Mouse (Mus musculus) embryonic facial prominence, embryonic 15.5 days (tissue): Measurements from ENCODE around the gene Mylk4. TPM values are rescaled to one million over a fixed set of nuclear protein-coding genes. Genes with fewer than 3 reads are reported as not detected.

ENCODE experiments used
- ATAC-seq: fragments of 200-750 bp; cut with Nextera tagmentation; 2 replicates; pipeline ENCODE4 v1.8.0; 2017; ENCODE audit warnings: low read depth, moderate TSS enrichment; ENCODE audit not compliant: insufficient number of reproducible peaks, low FRiP score, low TSS enrichment
- H3K27ac ChIP-seq: fragments of 300-500 bp; sonication (generic); replicated peaks from 2 replicates; pipeline ENCODE4 v1.5.1; 2015; ENCODE audit warnings: mild to moderate bottlenecking, inconsistent platforms
- H3K27me3 ChIP-seq: fragments of 300-500 bp; sonication (generic); 2 replicates; pipeline ENCODE4 v1.6.1; 2015; ENCODE audit warnings: inconsistent platforms
- H3K36me3 ChIP-seq: fragments of 300-500 bp; sonication (generic); 2 replicates; pipeline ENCODE4 v1.6.1; 2015; ENCODE audit warnings: mild to moderate bottlenecking, inconsistent platforms
- H3K4me1 ChIP-seq: fragments of 300-500 bp; sonication (generic); 2 replicates; pipeline ENCODE4 v1.6.1; 2015; ENCODE audit warnings: inconsistent platforms
- H3K4me2 ChIP-seq: fragments of 300-500 bp; sonication (generic); replicated peaks from 2 replicates; pipeline ENCODE4 v1.6.1; 2015; ENCODE audit warnings: mild to moderate bottlenecking, inconsistent platforms
- H3K4me3 ChIP-seq: fragments of 300-500 bp; sonication (generic); replicated peaks from 2 replicates; pipeline ENCODE4 v1.5.1; 2015; ENCODE audit warnings: mild to moderate bottlenecking, inconsistent platforms
- H3K9ac ChIP-seq: fragments of 300-500 bp; sonication (generic); 2 replicates; pipeline ENCODE4 v1.6.1; 2015; ENCODE audit warnings: inconsistent platforms
- H3K9me3 ChIP-seq: fragments of 300-500 bp; sonication (generic); replicated peaks from 2 replicates; pipeline ENCODE4 v1.6.1; 2016; ENCODE audit warnings: inconsistent platforms
- WGBS: fragments of 180-500 bp; shearing (Covaris S2); methylation state at CpG from one replicate; pipeline ENCODE4 v1.1.7; 2015; 5-methylcytosine and 5-hydroxymethylcytosine counted together
- polyA plus RNA-seq: library from polyadenylated mRNA; unstranded; fragments of >200 nt; fragmentation: Nextera tagmentation; extraction: Ambion mirVana; gene quantifications from 2 replicates; pipeline ENCODE4 v1.2.1, GENCODE M21; 2015

Gene Mylk4
- polyA plus RNA-seq, 1 experiment from 2014 or later: 7.6 TPM

DNA sequence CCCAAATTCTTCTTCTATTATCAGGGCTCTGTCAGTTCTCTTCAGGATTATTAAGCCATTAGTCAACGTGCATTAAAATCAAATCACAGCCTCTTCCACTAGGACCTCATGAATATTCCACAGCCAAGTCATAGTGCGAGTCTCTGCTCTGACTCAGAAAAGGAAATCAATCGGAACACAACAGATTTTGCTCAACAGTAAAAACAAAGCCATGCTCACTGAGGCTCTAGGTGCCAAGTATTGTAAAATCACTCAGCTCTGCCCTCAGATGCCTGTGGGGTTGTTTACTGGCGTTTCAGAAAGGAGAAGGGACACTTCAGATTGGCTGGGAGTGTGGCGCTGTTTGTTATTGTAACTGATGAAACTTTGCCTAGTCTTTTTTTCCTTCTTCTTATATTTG lies 104.8 kb downstream of the Mylk4 start:
- Histone ChIP-seq H3K36me3 (no peaks in the 10 kb centered on the region), H3K4me1 (no peaks in the 10 kb centered on the region), H3K4me3 (no peak overlapping the region), H3K9me3 (no peaks in the 10 kb centered on the region), H3K4me2 (no peak overlapping the region), H3K27ac (no peak overlapping the region), H3K9ac (no peak overlapping the region), H3K27me3 (no peaks in the 10 kb centered on the region)
- no peak for ATAC-seq
- 68% methylated on average over 5 of the region's 5 CpGs for WGBS

GRCm38 (mm10) chr13:32670782-32671181 lies 113.0 kb downstream of the Mylk4 start:
- Histone ChIP-seq H3K36me3 (no peaks in the 10 kb centered on the region), H3K9ac (no peak overlapping the region), H3K9me3 (no peaks in the 10 kb centered on the region), H3K4me2 (no peak overlapping the region), H3K4me1 (no peaks in the 10 kb centered on the region), H3K27ac (no peak overlapping the region), H3K4me3 (no peak overlapping the region), H3K27me3 (no peaks in the 10 kb centered on the region)
- WGBS: 59% methylated on average over 7 of the region's 7 CpGs
- no peak for ATAC-seq

GRCm38 (mm10) chr13:32668296-32668695 lies 115.5 kb downstream of the Mylk4 start:
- H3K4me2 ChIP-seq: no peak overlapping the region
- H3K27me3 ChIP-seq: no peaks in the 10 kb centered on the region
- 68% methylated on average over 3 of the region's 3 CpGs for WGBS
- H3K4me3 ChIP-seq: no peak overlapping the region
- H3K4me1 ChIP-seq: no peaks in the 10 kb centered on the region
- H3K9ac ChIP-seq: no peak overlapping the region
- H3K36me3 ChIP-seq: no peaks in the 10 kb centered on the region
- no peaks in the 10 kb centered on the region for H3K9me3 ChIP-seq
- no peak overlapping the region for H3K27ac ChIP-seq
- no peak for ATAC-seq

- Histone ChIP-seq H3K36me3 (no peaks in the 10 kb centered on the region), H3K9ac (no peak overlapping the region), H3K4me3 (no peak overlapping the region), H3K27ac (no peak overlapping the region), H3K9me3 (no peaks in the 10 kb centered on the region), H3K4me1 (no peaks in the 10 kb centered on the region), H3K4me2 (no peak overlapping the region), H3K27me3 (no peaks in the 10 kb centered on the region)
- WGBS: 76% methylated on average over 4 of the region's 4 CpGs
- ATAC-seq: no peak
Observed at GRCm38 (mm10) chr13:32667386-32667785, 116.4 kb downstream of the Mylk4 start.

- no peak for ATAC-seq
- WGBS: 71% methylated on average over 3 of the region's 3 CpGs
- no peak overlapping the region for H3K4me3 ChIP-seq
- peaks cover 6% of the 10 kb centered on the region for H3K4me1 ChIP-seq
- no peak overlapping the region for H3K27ac ChIP-seq
- no peak overlapping the region for H3K9ac ChIP-seq
- no peaks in the 10 kb centered on the region for H3K27me3 ChIP-seq
- no peaks in the 10 kb centered on the region for H3K9me3 ChIP-seq
- H3K4me2 ChIP-seq: no peak overlapping the region
- no peaks in the 10 kb centered on the region for H3K36me3 ChIP-seq
Observed at GRCm38 (mm10) chr13:32662041-32662440, 121.7 kb downstream of the Mylk4 start.

DNA sequence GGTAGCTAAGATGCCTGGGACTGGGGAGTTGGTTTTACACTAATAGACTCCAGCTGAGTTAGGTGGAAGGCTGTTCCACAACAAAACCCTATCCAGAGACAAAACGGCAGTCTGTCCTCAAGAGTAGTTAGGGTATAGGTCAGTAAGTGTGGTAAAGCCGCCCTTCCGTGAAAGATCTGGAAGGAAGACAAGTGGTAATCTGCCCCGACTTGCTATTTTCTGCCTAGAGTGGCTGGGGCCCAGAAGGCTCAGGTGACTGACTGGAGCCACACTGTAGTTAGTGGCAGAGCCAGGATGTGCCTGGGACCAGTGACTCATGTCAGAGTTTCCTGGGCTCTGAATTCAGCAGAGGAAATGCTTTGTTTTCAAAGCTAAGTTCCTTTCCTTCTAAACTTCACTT lies 123.5 kb downstream of the Mylk4 start:
- no peak overlapping the region for H3K9ac ChIP-seq
- no peak overlapping the region; the same call in 1 of the 2 replicates for H3K27ac ChIP-seq
- no peaks in the 10 kb centered on the region for H3K9me3 ChIP-seq
- WGBS: 13% methylated on average over 4 of the region's 4 CpGs
- no peaks in the 10 kb centered on the region for H3K27me3 ChIP-seq
- H3K4me2 ChIP-seq: no peak overlapping the region
- ATAC-seq: no peak
- H3K4me3 ChIP-seq: no peak overlapping the region
- peaks cover 6% of the 10 kb centered on the region for H3K4me1 ChIP-seq
- H3K36me3 ChIP-seq: no peaks in the 10 kb centered on the region

- ATAC-seq: no peak
- H3K4me2 ChIP-seq: no peak overlapping the region
- peaks cover 6% of the 10 kb centered on the region for H3K4me1 ChIP-seq
- no peaks in the 10 kb centered on the region for H3K9me3 ChIP-seq
- no peak overlapping the region for H3K9ac ChIP-seq
- H3K36me3 ChIP-seq: no peaks in the 10 kb centered on the region
- H3K27me3 ChIP-seq: no peaks in the 10 kb centered on the region
- H3K27ac ChIP-seq: no peak overlapping the region
- H3K4me3 ChIP-seq: no peak overlapping the region
- WGBS: 86% methylated on average over 5 of the region's 5 CpGs
Observed at GRCm38 (mm10) chr13:32659271-32659670, 124.5 kb downstream of the Mylk4 start.

GRCm38 (mm10) chr13:32657583-32657982 lies 126.2 kb downstream of the Mylk4 start:
- Histone ChIP-seq H3K36me3 (no peaks in the 10 kb centered on the region), H3K27ac (no peak overlapping the region), H3K4me3 (no peak overlapping the region), H3K27me3 (no peaks in the 10 kb centered on the region), H3K4me1 (peaks cover 6% of the 10 kb centered on the region), H3K9me3 (no peaks in the 10 kb centered on the region), H3K4me2 (no peak overlapping the region), H3K9ac (no peak overlapping the region)
- no peak for ATAC-seq
- 91% methylated on average over 2 of the region's 2 CpGs for WGBS

Other genes starting within 250 kb of the Mylk4 start
- 31.6 and 39.4 TPM in 2 replicates for gene Wrnip1, start 18.1 kb upstream of the Mylk4 start, polyA plus RNA-seq
- gene D930007J09Rik, start 18.9 kb upstream of the Mylk4 start, polyA plus RNA-seq: not detected in 2 replicates
- gene Serpinb1a, start 67.2 kb upstream of the Mylk4 start, polyA plus RNA-seq: 31.7 and 35.8 TPM in 2 replicates
- not detected in 2 replicates for gene Serpinb1c, start 114.3 kb upstream of the Mylk4 start, polyA plus RNA-seq
- 2.3 and 2.5 TPM in 2 replicates for gene Serpinb6b, start 181.3 kb upstream of the Mylk4 start, polyA plus RNA-seq
- gene Serpinb9, start 219.3 kb upstream of the Mylk4 start, polyA plus RNA-seq: 4.0 and 4.6 TPM in 2 replicates
- gene Serpinb9b, start 243.5 kb upstream of the Mylk4 start, polyA plus RNA-seq: 0.34 and 0.45 TPM in 2 replicates